Mouse (Mus musculus) intestine, embryonic 14.5 days (tissue): ENCODE data around the gene Fgf9. TPM values are rescaled to one million over a fixed set of nuclear protein-coding genes. Genes with fewer than 3 reads are reported as not detected.

Source experiments
- ATAC-seq: fragments of 200-750 bp; cut with Nextera tagmentation; replicated peaks from 2 replicates; pipeline ENCODE4 v1.8.0; 2017; ENCODE audit warnings: low read depth, moderate number of reproducible peaks, moderate TSS enrichment, moderate library complexity; ENCODE audit not compliant: low FRiP score, low TSS enrichment
- DNase-seq: peaks from one replicate; pipeline ENCODE4 v3.0.0-alpha.2; 2018; ENCODE audit warnings: low spot score
- H3K27ac ChIP-seq: fragments of 300-500 bp; sonication (generic); 2 replicates; pipeline ENCODE4 v1.5.1; 2014; ENCODE audit warnings: low read depth, mild to moderate bottlenecking, control low read depth
- H3K27me3 ChIP-seq: fragments of 300-500 bp; sonication (generic); replicated peaks from 2 replicates; pipeline ENCODE4 v1.6.1; 2014; ENCODE audit warnings: low read length, control low read depth; ENCODE audit not compliant: control insufficient read depth, insufficient read depth
- H3K36me3 ChIP-seq: fragments of 300-500 bp; sonication (generic); 2 replicates; pipeline ENCODE4 v1.6.1; 2014; ENCODE audit warnings: low read length, control low read depth; ENCODE audit not compliant: control insufficient read depth, insufficient read depth
- H3K4me1 ChIP-seq: fragments of 300-500 bp; sonication (generic); replicated peaks from 2 replicates; pipeline ENCODE4 v1.6.1; 2014; ENCODE audit warnings: low read length, control low read depth, mixed read lengths; ENCODE audit not compliant: control insufficient read depth, insufficient read depth
- H3K4me2 ChIP-seq: fragments of 300-500 bp; sonication (generic); 2 replicates; pipeline ENCODE4 v1.6.1; 2014; ENCODE audit warnings: low read length
- H3K4me3 ChIP-seq: fragments of 300-500 bp; sonication (generic); 2 replicates; pipeline ENCODE4 v1.5.1; 2014; ENCODE audit warnings: low read depth, low read length, control low read depth, mixed read lengths
- H3K9ac ChIP-seq: fragments of 300-500 bp; sonication (generic); 2 replicates; pipeline ENCODE4 v1.6.1; 2014; ENCODE audit warnings: mild to moderate bottlenecking, low read length
- H3K9me3 ChIP-seq: fragments of 300-500 bp; sonication (generic); 2 replicates; pipeline ENCODE4 v1.6.1; 2016; ENCODE audit warnings: low read length, control low read depth; ENCODE audit not compliant: control insufficient read depth
- WGBS: fragments of 180-500 bp; shearing (Covaris S2); extraction: QIAGEN DNeasy Blood & Tissue Kit; methylation state at CpG from one replicate; pipeline ENCODE4 v1.1.7; 2014; 5-methylcytosine and 5-hydroxymethylcytosine counted together
- polyA plus RNA-seq: library from polyadenylated mRNA; unstranded; fragments of >200 nt; fragmentation: Nextera tagmentation; extraction: Ambion mirVana; gene quantifications from 2 replicates; pipeline ENCODE4 v1.2.1, GENCODE M21; 2014

Fgf9 gene
- 21.1 and 22.1 TPM in 2 replicates for polyA plus RNA-seq

DNA sequence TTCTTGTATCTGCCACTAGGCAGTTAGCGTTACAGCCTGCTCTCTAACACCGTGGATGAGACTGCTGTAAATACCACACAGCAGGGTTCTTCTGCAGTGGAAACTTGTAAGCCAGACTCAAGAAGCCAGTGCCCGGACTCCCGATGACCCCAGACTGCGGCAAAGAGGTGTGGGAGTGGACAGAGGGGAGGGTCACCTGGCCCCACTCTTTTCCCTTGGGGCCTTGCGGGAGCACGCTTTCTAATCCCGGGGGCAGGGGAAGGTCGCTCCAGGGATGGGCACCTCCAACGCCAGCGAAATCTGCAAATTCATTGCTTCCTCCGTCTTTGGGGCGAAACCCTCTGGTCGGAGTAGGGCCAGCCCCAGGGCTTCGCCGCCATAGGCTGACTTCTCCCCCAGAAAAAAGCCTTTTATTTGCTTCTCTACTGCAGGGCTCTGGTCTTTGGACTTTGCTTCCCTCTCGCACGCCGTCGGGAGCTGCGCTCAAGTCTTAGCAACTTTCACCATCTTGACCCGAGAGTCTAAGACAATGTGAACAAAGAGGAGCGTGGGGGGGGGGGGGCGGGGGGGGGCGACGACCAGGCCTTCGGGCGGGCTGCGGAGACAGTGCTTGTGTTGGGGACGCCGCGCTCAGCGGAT, at the start of gene Fgf9:
TSS of gene Fgf9 (plus strand) at position 67 of the 639 bp plus-strand sequence.
- H3K27ac ChIP-seq, result peak within 1 kb of the TSS; percentile 74; the same call in 1 of the 2 replicates

DNA sequence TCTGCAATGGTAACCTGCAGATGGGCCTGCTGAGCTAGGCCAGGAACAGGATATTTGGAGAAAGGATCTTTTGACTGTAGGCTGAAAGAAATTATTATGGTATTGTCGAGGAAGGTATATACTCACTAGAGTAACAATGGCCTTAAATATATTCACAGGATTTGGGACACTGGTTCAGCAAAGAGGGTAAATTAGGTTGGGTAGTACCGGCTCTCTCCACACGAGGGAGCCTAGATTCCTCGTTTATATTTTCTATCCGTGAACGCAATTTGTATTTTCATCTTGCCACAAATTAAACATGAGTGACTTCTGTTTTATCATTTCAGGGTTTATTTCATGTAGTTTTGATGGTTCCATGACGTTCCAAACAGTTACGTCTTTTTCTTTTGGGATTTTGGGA, 35.8 kb upstream of the Fgf9 start:
- DNase-seq, result peak; percentile 84
- no peak overlapping the region for H3K4me2 ChIP-seq
- no peak overlapping the region for H3K4me3 ChIP-seq
- WGBS, result 11% methylated on average over 8 of the region's 8 CpGs
- H3K4me1 ChIP-seq, result no peaks in the 10 kb centered on the region
- peaks cover 3% of the 10 kb centered on the region; the same call in 1 of the 2 replicates for H3K27me3 ChIP-seq
- H3K36me3 ChIP-seq, result no peaks in the 10 kb centered on the region
- H3K27ac ChIP-seq, result no peak overlapping the region
- no peak for ATAC-seq
- no peaks in the 10 kb centered on the region for H3K9me3 ChIP-seq
- H3K9ac ChIP-seq, result no peak overlapping the region

More for the DNA sequence above, at the start of gene Fgf9:
- H3K4me2 ChIP-seq, result peak within 1 kb of the TSS; percentile 77
- H3K36me3 ChIP-seq, result no peaks in the 10 kb centered on the region
- peaks cover 11% of the 10 kb centered on the region; the same call in 1 of the 2 replicates for H3K4me1 ChIP-seq
- H3K27me3 ChIP-seq, result peaks cover 56% of the 10 kb centered on the region
- peak within 1 kb of the TSS; percentile 54 for H3K9ac ChIP-seq
- peak within 1 kb of the TSS; percentile 56 for H3K4me3 ChIP-seq
- WGBS, result 0% methylated on average over 32 of the region's 33 CpGs
- DNase-seq, result peak; percentile 76
- ATAC-seq, result 0 out of 2 replicates have a peak, but pooled peaks have one; percentile 9
- H3K9me3 ChIP-seq, result no peaks in the 10 kb centered on the region

DNA sequence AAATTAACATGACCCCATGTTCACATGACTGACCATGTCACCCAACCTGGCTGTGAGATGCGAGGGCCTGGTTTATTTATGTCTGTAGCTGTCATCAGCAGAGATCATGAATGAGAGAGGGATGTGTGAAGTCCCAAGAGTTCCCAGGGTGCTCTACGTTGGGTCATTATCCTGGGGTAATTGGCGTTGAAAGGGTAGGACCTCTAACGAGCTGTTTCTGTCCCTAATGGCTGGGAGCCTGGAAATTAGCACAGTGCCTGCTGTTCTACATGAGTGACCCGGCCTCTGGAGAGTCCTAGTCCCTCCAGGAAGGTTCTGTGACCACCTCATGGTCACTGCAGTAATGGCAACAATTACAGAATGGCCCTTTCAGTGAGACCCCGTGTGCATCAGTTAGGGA, 34.2 kb upstream of the Fgf9 start:
- DNase-seq (no peak), ATAC-seq (no peak)
- Histone ChIP-seq H3K4me3 (no peak overlapping the region), H3K9me3 (no peaks in the 10 kb centered on the region), H3K27me3 (peaks cover 3% of the 10 kb centered on the region; the same call in 1 of the 2 replicates), H3K4me2 (no peak overlapping the region), H3K27ac (no peak overlapping the region), H3K9ac (no peak overlapping the region), H3K36me3 (no peaks in the 10 kb centered on the region), H3K4me1 (no peaks in the 10 kb centered on the region)
- 53% methylated on average over 6 of the region's 6 CpGs for WGBS

DNA sequence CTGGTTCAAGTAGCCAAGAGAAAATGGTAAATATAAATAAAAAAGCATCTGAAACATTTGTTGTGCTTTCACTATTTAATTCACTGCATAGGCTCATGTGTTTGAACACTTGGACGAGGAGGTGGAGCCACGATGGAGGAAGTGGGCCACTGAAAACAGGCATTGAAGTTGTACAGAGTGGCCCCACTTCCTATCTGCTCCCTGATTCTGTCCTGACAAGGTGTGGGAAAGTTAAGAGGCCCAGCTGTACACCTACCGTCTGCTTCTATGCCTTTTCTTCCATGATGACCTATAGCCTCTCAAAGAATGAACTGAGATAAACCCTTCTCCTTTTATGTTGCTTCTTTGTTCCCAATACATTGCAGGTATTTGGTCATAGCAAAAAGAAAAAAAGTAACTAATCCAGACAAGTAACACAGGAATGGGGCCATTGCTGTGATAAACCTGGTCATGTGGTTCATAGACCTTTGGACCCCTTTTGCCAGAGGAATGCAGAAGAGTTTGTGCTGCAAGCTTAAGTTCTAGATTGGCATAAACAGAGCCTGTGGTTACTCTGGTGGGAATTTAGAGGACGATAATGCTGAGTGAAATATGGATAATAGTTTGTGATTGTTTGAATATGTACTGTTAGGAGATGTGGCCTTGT, 23.6 kb upstream of the Fgf9 start:
- no peak overlapping the region for H3K27ac ChIP-seq

DNA sequence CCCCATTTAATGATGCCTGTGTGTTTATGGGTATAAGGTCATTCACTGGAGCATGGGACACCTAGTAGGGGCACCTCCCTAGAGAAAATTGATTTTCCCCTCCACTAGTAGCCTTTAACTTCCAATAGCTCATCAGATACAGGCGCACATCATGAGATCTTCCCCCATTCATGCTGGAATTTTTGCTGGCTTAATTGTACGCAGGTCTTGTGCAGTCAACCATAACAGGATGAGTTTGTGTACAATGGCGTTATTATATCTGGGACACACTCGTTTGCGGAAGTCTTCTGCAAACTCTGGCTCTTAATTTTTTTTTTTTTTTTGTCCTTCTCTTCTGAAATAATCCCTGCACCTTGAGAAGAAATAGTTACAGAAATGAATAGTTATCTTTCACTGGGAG, 19.7 kb upstream of the Fgf9 start:
- Histone ChIP-seq H3K36me3 (no peaks in the 10 kb centered on the region), H3K4me3 (no peak overlapping the region), H3K9ac (no peak overlapping the region), H3K9me3 (no peaks in the 10 kb centered on the region), H3K27ac (no peak overlapping the region), H3K4me2 (no peak overlapping the region), H3K4me1 (no peaks in the 10 kb centered on the region), H3K27me3 (no peaks in the 10 kb centered on the region)
- ATAC-seq, result no peak
- 89% methylated on average over 5 of the region's 5 CpGs for WGBS
- DNase-seq, result no peak

More for the DNA sequence above, 23.6 kb upstream of the Fgf9 start:
- peak; percentile 60; the same call in 1 of the 2 replicates for ATAC-seq
- no peak overlapping the region for H3K4me3 ChIP-seq
- no peaks in the 10 kb centered on the region for H3K9me3 ChIP-seq
- no peak overlapping the region for H3K4me2 ChIP-seq
- WGBS, result 72% methylated on average over 4 of the region's 4 CpGs
- H3K36me3 ChIP-seq, result no peaks in the 10 kb centered on the region
- H3K27me3 ChIP-seq, result no peaks in the 10 kb centered on the region
- H3K9ac ChIP-seq, result no peak overlapping the region
- no peak for DNase-seq
- no peaks in the 10 kb centered on the region for H3K4me1 ChIP-seq

DNA sequence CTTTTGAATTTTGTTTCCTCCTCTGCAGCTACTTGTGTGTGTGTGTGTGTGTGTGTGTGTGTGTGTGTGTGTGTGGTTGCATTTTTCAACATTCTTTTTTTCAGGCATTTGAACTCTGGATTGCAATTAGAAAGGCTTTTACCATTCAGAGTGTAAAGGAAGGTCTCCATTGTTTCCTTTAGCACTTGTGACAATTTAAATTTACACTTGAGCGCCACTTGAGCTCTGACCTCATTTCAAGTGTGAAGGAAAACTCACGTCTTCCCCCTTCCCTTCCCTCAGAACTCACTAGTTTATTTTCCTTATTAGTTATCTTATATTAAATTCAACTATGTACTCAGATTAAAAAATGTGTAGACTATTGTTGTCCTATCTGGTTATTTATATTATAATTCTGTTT, 2.8 kb upstream of the Fgf9 start:
- peaks cover 6% of the 10 kb centered on the region; the same call in 1 of the 2 replicates for H3K4me1 ChIP-seq
- DNase-seq (peak; percentile 13), ATAC-seq (no peak)
- H3K9ac ChIP-seq, result no peak overlapping the region
- no peaks in the 10 kb centered on the region for H3K9me3 ChIP-seq
- H3K27ac ChIP-seq, result no peak overlapping the region
- H3K4me3 ChIP-seq, result no peak overlapping the region
- peaks cover 26% of the 10 kb centered on the region for H3K27me3 ChIP-seq
- no peaks in the 10 kb centered on the region for H3K36me3 ChIP-seq
- H3K4me2 ChIP-seq, result no peak overlapping the region
- WGBS, result 57% methylated on average over 2 of the region's 2 CpGs

DNA sequence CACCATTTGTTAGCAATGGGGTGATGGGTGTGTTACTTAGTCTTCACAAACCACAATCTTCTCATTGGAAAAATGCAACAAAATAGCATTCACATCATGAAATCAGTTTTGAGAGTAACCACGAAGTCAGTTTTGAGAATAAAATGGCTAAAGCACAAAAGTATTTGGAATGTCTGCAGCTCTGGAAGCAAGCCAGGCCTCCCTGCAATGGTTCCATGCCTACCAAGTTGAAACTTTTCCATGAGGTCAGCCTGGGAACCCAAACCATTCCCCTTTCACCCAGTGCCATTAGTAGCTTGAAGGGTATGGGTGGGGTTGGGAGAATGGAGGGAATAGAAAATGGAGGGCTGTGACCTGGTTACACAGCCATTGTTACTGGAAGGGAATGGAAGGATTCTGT, 1.7 kb upstream of the Fgf9 start:
- H3K4me2 ChIP-seq, result no peak overlapping the region
- H3K4me1 ChIP-seq, result peaks cover 11% of the 10 kb centered on the region; the same call in 1 of the 2 replicates
- 74% methylated on average over 1 of the region's 1 CpGs for WGBS
- DNase-seq (peak; percentile 32), ATAC-seq (no peak)
- no peaks in the 10 kb centered on the region for H3K36me3 ChIP-seq
- H3K27me3 ChIP-seq, result peaks cover 37% of the 10 kb centered on the region
- no peak overlapping the region for H3K9ac ChIP-seq
- H3K4me3 ChIP-seq, result no peak overlapping the region
- no peak overlapping the region for H3K27ac ChIP-seq
- no peaks in the 10 kb centered on the region for H3K9me3 ChIP-seq

DNA sequence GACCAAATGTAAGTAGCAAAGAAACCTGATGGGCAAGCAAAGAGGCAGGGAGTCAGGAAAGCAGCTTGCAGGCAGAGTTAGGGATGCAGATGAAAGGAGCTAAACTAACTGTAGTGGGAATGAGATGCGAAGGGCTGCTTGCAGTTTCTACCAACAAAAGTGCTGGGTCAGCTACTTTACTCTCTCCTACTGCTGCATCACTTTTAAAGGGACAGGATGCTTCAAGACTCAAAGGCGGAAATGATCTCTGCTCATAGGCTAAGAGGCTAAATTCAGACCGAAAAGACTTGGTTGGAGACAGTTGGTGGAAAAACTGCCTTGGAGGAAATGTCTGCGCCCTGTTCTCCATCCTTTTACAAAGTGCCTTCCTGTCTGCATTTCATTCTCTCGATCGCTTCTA, 420 bp upstream of the Fgf9 start:
- Histone ChIP-seq H3K4me2 (peak overlapping the region; percentile 77), H3K9ac (no peak overlapping the region; the same call in 1 of the 2 replicates), H3K27me3 (peaks cover 49% of the 10 kb centered on the region), H3K27ac (0 out of 2 replicates have a peak overlapping the region, but pooled peaks have one; percentile 74), H3K4me1 (peaks cover 11% of the 10 kb centered on the region; the same call in 1 of the 2 replicates), H3K9me3 (no peaks in the 10 kb centered on the region), H3K36me3 (no peaks in the 10 kb centered on the region), H3K4me3 (peak overlapping the region; percentile 56; the same call in 1 of the 2 replicates)
- ATAC-seq (no peak), DNase-seq (no peak)
- 4% methylated on average over 6 of the region's 6 CpGs for WGBS
